Mouse (Mus musculus) adrenal gland, adult 8-10 months (tissue): ENCODE data around the gene Fam167b. TPM values are rescaled to one million over a fixed set of nuclear protein-coding genes. Genes with fewer than 3 reads are reported as not detected.

Experiments
- DNase-seq: peaks from one replicate; pipeline ENCODE4 v3.0.0; 2022
- total RNA-seq, 4 experiments: library from RNA; stranded (reverse); gene quantifications; 2 replicates each; pipeline ENCODE4 v1.2.4; 2022

The Fam167b gene
- total RNA-seq, 4 experiments from 2014 or later = 25.5 to 43.5 (median 29.0) TPM

DNA sequence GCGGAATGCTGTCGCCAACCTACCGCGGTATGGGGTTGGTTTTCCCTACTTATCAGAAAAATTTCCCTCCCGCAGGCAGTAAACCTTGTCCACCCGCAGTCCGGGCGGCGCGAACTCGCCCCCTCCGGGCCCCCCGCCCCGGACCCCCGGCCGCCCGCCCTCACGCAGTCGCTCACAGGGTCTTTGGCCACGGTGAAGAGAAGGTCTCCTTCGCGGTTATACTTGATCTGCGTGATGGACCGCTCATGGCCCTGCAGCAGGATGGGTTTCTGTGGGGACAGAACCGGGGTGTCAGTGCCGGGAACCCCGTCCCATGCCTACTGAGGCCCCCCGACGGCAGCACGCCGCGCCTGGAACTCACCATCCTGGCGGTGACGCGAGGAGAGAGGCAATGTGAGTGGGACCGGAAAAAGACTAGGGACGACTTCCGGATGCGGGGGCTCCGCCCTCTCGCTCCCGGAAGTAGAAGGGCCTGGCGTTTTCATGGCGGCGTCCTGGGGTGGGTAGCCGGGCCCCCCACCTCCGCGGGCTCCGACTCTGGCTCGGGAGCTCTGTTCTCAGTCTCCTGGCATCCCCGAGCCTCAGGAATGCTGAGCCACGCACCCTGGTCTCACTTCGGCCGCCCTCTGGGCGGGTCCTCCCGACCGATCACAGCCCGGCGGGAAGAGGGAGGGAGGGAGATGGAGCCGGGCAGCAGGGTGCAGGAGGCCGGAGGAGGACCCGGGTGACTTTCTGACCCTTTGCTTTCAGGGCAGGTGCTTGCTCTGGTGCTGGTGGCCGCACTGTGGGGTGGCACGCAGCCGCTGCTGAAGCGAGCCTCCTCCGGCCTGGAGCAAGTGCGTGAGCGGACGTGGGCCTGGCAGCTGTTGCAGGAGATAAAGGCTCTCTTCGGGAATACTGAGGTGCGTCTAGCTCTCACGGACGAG is 22.1 kb upstream of the Fam167b start, which contains the start of the genes Eif3i and Tmem234:
Gene Eif3i, minus strand, starts transcription at position 416 of the 926 bp plus-strand sequence.
Gene Tmem234, plus strand, starts transcription at position 436 of the 926 bp plus-strand sequence.
- DNase-seq = peak; percentile 76

DNA sequence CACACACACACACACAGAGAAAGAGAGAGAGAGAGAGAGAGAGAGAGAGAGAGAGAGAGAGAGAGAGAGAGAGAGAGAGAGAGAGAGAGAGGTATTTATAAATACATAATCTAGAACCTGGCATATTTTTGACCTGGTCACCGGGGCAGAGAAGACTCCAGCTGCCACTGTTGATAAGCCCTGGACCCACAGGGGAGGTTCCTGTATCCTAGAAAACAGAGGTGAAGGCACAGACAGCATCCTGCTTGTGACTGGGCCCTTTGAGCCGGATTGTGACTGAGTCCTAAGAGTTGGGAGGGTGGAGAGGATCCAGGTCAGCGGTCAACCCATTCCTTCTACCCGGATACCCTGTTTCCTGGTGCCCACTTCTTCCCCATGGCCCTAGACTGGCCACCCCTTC is 10.5 kb upstream of the Fam167b start:
- no peak for DNase-seq

DNA sequence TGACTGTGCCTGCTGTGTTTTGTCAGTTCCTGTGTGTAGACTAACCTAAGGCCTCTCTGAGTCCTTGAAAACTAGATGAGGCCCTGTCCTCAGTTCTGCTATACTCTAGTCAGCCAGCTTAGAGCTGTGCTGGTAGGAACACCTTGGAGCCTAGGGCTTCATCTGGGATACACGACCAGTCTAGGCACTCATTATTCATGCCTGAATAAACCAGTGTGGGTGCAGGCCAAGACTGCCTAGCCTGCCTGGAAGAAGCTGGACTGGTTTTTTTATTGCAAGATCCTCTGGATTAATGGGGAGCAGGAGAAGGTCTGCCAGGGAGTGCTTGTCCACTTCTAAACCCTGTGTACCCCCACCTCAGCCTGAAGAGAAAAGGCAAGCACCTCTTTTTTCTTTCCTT is 8.6 kb upstream of the Fam167b start:
- no peak for DNase-seq

DNA sequence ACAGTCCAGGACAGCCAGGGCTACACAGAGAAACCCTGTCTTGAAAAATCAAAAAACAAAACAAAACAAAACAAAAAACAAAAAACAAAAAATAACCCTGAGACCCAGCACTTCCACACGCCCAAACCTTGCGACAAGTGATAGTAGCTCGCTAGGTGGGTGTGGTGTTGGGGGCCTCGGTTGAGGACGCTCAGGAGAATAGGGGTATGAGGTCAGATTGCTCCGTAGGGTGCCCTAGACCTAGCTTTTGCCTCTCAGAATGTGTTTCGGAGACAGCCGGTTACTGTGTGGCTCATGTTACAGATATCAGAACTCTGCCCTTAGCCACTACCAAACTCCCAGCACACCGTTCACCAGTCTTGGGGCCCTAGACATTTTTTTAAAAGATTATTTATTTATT is 7.4 kb upstream of the Fam167b start:
- DNase-seq = no peak

DNA sequence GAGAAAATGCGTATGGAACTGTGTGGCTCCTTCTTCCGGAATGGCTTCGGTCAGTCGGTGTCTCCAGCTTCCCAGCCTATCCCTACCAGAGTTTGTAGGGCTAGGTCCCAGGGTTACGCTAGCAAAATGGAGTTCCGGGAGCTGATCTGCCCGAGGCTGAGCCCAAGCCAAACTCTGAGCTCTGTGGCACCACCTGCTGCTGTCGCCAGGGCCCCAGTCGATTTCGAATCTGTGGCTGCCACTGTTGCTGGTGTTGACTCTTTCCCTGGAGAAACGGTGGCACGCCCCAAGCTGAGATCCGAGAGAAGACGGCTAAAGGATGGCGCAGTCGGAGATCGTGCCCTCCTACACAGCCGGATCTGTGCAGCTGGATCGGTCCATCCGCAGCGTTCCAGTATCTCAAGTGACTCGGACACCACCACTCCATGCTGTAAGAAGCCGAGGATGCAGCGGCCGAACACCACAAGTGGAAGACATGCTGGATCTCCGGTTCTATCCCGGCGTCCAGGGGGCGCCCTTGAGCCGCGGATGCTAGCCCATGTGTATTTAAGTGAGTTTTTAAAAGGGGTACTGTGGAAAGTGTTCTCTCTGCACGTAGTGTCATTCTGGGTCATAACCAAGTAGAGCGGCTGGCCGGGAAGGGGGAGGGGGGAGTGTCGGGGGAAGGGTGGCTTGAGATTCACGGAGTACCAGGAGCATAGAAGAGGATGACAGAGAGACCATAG is 6.7 kb upstream of the Fam167b start:
- peak; percentile 77 for DNase-seq

DNA sequence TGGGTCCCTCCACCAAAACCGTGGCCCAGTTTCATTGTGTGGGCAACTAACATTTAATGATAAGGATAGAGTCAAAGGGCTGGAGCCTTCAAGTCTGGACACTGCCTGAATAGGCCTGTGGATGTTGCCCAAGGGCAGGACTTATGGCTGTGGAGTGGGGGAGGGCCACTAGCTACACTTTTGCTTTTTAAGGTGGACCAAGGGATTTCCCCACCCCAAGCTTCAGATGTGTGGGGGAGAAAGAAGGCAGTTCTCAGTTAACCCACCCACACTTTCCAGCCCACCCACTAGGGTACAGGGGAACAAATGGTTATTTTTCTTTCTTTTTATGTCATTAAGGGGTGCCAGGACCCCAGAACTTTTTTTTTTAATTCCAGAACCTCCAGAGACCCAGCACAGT is 6.0 kb upstream of the Fam167b start:
- DNase-seq = no peak

DNA sequence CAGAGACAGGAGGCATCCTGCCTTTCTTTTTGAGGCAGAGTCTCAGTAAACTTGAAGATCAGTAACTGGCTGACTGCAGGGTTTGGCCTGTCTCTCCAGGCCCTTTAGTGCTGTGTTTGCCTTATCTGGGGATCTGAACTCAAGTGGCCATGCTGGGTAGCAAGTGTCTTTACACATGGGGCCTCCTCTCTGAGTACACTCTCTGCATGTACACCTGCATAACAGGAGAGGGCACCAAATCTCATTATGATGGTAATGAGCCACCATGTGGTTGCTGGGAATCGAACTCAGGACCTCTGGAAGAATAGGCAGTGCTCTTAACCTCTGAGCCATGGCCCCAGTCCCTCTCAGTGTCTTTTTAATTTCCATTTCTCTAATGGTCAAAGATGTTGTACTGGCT is 3.9 kb upstream of the Fam167b start:
- no peak for DNase-seq

DNA sequence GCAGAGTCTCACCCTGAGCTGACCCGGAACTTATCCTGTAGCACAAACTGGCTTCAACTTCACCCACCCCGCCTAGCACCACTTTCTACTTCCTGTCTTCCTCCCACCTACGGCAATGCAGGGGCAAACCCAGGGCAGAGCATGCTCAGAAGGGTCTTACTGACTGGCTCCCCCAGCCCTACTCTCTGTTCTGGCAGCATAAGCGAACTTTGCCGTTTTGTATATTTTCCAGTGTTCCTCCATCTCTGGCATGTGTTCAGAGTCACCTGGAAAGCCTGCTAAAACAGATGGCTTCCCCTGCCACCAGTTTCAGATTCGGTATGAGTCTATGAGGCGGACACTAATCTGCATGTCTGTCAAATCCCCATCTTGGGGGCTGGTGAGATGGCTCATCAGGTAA is 2.0 kb upstream of the Fam167b start:
- no peak for DNase-seq

DNA sequence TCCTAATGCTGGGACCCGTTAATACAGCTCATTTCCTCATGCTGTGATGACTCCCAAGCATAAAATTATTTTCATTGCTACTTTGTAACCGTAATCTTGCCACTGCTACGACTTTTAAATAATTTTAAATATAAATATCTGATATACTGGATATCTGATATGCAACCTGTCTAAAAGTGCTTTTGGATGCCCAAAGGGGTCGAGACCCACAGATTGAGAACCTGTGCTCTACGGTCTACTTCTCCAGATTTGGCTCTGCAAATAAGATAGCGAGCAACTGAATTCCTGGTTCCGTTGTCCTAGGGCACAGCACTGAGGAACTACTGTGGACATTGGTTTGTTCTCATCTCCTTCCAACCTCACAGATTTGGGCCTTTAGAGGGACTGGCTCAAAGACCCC is 661 bp downstream of the Fam167b start:
- no peak for DNase-seq

DNA sequence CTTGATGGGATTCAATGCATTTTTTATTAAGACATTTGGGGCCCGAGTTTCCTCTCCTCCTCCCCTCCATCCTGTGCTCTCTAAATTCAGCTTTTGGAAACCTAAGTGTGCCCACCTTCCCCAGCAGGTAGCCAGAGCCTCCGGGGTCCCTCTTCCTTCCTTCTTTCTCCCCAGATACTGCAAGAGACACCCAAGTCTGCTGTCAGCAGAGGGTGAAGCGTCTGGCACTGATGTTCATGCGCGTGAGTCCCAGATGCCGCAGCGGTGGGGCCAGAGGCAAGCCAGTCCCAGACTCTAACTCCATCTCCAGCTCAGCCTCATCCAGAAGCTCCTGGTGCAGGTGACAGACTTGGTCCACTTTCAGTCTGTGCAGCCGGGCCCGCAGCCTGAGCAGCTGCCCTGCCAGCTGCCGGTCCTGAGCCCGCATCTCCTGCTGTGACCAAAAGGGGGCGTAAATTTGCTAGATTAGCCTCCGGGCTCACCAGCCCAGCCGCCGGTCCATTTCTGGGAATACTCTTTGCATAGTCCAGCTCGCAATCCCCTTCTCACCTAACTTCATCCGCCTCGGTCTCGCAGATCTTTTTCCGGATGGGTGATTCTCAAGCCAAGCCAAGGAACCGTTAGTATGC is 1.4 kb downstream of the Fam167b start:
- peak; percentile 58 for DNase-seq

DNA sequence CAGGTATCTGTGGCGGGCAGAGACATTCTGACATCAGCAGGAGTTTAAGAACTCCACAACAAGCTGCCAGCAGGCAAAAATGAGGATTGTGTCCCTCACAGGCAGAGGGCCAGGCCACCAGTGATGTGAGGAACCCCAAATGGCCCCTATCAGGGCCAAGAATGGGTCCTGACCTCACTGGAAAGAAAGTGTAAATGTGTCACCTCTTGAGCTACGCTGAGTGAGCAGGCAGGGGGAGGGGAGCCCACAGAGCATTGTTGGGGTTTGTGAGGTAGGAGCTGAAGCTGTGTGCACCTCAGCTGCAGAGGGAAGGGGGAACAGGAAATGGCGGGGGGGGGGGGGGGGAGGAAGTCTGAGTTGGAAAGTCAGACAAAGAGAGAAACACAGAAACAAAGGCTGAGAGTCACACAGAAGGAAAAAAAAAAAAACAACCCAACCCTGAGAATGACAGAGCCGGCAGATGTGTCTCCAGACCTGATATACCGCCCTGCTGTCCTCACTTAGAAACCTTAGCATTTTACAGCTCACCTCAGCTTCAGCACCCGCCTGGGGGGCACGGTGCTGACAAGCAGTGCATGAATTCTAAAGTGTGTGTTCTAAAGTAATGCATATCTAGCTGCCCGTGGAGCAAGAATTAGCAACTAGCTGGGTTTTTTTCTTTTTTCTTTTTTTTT is 3.0 kb downstream of the Fam167b start:
- DNase-seq = no peak

DNA sequence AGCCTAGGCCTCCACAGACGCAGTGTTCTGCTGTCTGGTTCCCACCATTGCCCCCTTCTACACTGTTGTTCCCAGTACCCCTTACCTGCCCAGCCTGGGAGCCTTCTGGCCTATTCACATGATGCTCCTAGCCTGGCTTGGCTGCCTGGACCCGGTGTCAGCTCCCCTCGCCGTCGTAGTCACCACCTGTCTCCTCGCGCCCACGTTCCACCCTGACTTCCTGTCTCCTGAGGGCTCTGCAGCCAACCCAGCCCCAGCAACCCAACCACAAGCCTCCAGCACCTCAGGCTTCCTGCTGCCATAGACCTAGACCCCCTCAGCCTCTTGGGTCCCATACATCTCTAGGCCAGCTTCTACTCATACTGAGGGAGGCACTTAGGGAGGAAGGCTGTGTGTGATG is 4.9 kb downstream of the Fam167b start, which contains the start of gene Lck:
Gene Lck, minus strand, starts transcription at position 212 of the 400 bp plus-strand sequence.
- no peak for DNase-seq

DNA sequence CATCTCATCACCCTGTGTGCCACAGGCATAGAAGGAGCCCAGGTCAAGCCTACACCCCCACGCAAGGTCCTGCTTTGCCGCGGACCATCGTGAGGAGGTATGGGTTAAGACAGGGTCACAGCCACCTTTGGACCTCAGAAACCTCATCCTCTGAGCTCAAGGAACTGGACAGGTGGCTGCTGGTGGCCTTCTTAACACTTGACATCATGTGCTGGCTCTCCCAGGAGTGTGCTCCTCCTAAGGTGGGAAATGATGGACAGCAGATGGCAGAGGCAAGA is 5.3 kb downstream of the Fam167b start:
- no peak for DNase-seq

DNA sequence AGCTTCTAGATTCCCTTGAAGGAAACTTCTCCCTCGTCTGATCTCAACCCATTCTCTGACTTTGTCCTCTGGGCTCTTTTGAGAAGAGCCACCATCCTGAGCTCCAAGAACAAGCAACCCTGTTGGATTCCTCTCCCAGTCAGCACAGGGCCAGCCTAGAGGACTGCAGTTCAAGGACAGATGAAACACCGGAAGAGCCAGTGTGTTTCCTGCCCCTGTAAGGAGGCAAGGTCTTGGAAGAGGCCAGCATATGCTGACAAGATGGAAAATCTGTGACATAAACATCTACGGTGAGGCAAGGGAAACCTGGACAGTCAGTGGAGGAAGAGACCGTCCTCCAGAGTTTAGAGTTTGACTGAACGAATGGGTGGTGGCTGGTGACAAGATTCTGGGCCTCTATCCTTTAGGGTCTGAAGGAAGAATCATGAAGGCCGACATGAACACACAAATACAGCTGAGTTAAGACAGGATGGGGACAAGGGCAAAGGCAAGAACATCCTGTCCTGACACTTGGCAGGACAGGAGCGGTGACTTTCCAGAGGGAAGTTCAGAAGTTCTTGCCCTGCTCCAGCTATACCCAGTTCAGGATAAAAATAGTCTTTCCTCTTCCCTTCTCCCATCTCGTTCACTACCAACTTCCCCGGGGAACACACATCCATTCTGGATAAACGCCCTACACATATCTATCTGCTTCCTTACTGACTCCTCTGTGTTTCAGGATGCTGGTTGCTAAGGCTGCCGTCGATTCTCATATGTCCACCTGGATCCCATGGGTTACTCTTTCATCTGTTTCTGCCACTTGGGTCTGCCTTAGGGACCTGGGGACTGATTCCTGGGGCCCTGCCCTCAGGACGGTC is 5.9 kb downstream of the Fam167b start:
- no peak for DNase-seq

DNA sequence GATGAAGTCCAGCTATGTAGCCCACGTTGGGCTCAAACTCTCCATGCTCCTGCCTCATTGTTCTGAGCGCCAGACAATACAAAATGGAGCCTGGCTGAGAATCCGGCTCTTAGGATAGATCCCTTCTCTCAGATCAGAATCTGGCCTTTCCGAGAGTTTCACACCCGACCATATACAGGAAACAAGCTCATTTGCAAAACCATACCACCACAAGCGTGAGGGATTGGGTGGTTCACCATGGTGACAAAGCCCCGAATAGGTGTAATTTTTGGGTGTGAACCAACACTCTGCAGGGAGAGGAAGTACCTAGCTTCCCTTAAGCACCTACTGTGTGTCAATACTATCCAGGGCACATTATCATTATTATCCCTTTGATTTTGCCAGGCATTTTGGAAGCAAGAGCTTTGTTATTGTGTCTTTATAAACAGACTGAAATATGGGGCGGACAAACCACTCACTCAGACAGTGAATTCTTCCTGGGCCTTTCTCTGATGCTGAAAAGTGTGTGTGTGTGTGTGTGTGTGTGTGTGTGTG is 6.7 kb downstream of the Fam167b start:
- no peak for DNase-seq

DNA sequence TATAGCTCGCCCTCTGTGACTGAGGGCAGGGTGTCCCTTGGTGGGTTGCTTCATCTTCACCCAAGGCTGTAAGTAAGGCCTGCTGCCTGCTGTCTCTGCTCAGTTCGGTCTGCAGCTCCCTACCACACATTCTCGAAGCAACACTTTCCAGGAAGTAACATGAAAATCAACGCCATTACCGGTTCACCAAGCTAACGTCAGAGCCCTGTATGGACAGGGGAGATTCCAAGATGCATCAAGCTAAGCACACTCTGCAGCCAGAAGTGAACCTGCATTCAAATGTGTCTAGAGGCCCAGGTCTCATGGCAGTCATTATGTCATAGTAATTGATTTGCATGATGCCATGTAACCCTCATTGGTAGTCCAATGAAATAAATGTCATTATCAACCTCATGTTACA is 8.3 kb downstream of the Fam167b start:
- DNase-seq = no peak

DNA sequence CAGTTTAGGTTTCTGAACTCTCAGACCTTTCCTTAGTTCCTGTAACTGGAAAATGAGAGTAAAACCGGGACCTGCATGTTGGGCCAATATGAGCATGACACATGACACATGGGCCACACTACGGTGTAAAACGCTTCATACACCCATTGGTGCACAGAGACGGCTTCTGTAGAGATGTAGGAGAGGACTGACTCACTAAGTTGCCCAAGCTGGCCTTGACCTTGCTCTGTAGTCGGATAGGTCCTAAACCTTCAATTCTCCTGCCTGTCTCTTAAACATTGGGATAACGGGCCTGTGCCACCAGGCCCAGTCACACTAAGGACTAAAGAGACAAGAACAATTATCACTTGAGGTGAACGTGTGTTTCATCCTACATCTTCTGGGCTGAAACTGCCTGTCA is 10.0 kb downstream of the Fam167b start:
- no peak for DNase-seq

DNA sequence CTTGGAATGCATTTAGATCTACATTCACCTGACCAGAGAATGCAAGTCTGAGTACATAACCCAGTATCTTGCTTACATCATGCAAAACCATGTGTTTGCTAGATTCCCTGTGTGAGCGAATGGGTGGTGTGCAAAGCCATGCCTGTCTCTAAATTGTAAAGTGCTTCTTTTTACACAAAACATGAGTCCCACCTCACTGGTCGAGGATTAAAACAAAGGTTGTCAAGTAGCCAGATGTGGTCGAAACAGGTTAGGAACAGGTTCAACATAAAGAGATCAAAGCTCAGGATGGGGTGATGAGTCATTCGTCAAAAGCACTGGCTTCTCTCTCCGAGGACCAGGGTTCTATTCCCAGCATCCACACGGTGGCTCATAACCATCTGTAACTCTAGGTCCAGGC is 13.2 kb downstream of the Fam167b start:
- no peak for DNase-seq

DNA sequence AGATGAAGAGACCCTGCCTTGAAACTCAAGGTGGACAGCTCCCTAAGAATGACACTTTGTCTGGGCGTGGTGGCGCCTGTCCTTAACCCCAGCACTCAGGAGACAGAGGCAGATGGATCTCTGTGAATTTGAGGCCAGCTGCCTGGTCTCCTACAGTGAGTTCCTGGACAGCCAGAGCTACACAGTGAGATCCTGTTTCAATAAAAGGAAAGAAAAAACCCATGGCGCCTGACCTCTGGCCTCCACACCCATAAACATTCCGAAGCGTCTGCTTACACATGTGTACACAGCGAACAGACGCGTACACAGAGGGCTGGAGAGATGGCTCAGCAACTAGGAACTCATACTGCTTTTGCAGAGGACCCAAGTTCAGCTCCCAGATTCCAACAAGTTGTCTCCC is 14.6 kb downstream of the Fam167b start:
- DNase-seq = no peak

DNA sequence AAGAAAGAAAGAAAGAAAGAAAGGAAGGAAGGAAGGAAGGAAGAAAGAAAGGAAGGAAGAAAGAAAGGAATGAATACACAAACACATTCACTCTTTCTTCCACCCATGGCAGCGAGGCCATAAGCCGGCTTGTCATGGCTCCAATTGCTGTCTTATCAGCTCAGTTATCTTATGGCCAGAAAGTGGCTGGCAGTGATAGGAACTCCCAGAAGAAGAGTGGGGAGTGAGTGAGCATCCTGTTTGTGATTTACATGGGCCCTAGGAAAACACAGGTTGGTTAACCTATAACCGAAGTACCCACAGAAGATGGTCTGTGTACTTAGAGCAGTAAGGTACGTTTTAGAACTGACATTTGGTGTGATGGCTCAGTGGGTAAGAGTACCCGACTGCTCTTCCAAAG is 17.2 kb downstream of the Fam167b start:
- DNase-seq = no peak

DNA sequence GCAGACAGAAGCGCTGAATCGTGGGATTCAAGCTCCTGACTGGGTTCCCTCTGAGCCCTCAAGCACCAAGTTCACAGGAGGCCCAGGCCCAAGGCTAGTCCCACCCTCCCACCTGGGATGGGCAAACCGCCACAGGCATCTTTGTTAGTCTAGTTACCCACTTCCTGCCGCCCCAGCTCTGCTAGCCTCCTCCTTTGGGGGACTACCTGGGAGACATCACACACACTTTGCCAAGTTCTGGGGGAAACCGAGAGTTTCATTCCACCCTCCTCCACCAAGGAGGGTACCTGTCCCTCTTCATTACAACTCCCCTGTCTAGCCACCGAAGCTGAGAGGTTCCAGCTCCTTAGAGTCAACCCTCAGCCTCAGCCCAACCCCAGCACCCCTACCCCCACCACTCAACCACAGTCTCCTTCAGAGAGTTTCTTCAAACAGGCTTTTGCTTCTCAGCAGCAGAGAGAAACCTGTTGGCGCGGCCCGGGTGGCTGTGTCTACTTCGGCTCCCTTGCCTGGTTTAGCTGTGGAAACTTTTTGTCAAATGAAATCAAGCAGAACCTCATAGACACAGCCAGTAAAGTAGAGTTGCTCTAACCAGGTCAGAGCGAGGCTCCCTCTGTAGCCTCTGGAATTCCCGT is 19.9 kb downstream of the Fam167b start:
- DNase-seq = no peak
